Mouse (Mus musculus) cerebellum, adult (tissue): ENCODE measurements around the gene Olfr1272.
"Not testable (repeated sequence)": the region's sequence is repeated elsewhere in the genome, so short reads cannot be mapped to it uniquely, and the experiment has no call there.

Experiments
- ATAC-seq: cut with Nextera tagmentation; 2 replicates; pipeline ENCODE4 v1.9.2; 2017; ENCODE audit warnings: mild to moderate bottlenecking, moderate library complexity, mixed read lengths; ENCODE audit not compliant: insufficient number of reproducible peaks, low FRiP score, low TSS enrichment

Olfr1272 gene

DNA sequence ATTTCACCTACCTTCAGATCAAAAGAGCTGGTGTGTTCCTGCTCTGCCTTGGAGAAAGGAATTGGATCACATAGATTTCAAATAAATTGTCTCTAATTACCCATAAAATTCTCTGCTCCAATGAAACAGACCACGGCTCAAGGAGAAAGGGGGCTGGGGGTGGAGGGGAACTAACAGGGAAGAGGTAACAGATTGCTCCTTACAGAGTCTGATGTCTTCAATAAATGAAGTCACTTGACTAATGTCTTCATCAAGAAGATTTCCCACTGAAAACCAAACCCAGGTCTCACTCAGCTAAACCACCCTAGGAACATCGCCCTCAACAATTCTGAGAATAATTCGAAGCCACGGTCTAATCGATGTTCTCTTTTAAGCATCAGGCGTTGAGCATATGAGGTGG is at the start of gene Olfr1272:
Gene Olfr1272, minus strand, starts transcription at position 101 of the 400 bp plus-strand sequence.
- no peak for ATAC-seq

DNA sequence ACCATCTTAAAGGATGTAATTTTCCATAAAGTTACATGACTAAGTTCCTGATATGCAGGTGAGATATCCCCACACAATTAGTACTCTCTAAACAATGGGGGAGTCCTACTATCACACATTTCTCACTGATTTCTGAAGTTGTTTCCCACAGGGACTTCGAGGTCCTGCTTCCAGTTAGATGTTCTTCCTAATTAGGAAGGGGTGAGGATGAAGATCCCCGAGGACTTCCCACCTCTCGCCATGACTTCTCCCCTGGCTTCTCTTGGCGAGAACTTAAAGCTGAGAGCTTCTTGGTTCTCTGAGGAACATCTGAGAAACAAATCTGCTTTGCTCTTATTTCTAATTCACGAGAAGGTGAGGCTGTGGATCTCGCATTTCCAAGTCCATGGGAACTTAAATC is 29.3 kb upstream of the Olfr1272 start, which contains the start of gene Gm13769:
Gene Gm13769, plus strand, starts transcription at position 301 of the 400 bp plus-strand sequence.
- not testable (repeated sequence) for ATAC-seq

GRCm38 (mm10) chr2:90270932-90271331 is 21.7 kb downstream of the Olfr1272 start, which contains the start of gene Olfr1271:
Gene Olfr1271, minus strand, starts transcription at chr2:90271032.
- ATAC-seq: no peak

DNA sequence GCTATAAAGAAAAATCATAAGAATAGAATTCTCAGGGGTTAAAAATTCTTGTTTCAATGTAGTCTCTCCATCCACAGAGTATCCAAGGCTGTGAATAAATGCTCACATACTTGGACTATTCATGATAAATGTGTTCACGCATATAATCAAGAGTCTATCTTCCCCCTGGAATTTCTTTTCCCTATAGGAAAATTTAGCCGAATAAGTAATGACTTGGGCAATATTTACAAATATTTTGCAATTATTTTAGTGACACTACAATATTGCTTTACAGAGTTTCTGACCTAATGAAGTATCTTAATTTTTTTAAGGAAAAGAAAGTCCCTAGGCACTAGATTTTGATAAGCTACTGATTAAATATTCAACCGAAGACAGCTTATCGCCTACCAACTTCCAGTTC is 35.1 kb downstream of the Olfr1272 start, which contains the start of gene Olfr142:
Gene Olfr142, minus strand, starts transcription at position 101 of the 400 bp plus-strand sequence.
- no peak for ATAC-seq
